Mouse (Mus musculus): ENCODE data around the gene Fam205a2.
"Not testable (repeated sequence)": the region's sequence is repeated elsewhere in the genome, so short reads cannot be mapped to it uniquely, and the experiment has no call there.

Gene Fam205a2

GRCm38 (mm10) chr4:42528075-42528474 lies at the start of gene Fam205a2:
Gene Fam205a2 (minus strand): TSS chr4:42528175.
- not testable (repeated sequence) for DNase-seq

Data from kidney, adult 9 months (tissue).